Mouse (Mus musculus): ENCODE measurements around the gene Fam178b. TPM values are rescaled to one million over a fixed set of nuclear protein-coding genes. Genes with fewer than 3 reads are reported as not detected.

The Fam178b gene
- polyA plus RNA-seq, 1 experiment from 2014 or later = not detected

DNA sequence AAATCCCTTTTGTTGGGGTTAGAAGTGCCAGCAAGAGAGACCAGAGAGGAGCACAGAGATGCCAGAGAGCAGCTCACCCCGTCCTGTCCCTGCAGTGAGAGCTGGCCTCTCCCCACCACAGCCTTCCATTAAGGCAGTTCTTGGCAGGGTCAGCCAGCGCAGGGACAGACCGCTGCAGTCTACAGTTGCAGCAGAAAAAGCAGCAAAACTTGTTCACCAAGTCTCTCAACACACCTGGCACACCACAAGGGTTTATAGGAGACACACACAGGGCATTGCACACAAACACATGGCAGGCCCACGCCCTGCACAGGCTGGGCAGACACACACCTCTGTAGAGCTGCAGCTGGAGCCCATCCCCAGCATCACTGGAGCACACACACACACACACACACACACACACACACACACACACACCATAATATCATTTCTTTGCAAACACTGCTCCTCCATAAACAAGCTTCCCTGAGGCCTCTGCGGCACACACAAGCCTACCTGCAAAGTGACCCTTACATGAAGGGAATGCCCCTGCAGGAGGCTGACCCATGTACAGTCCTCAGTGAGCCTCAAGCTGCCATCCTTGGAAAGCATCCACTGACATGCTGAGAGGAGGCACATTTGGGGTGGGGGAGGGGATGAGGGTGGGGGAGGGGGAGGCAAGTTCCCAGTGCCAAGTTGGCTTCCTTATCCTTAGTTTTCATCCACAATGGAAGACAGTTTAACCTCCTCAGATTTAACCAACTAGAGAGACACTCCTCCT is 108.6 kb downstream of the Fam178b start:
- Histone ChIP-seq H3K27ac (no peak overlapping the region), H3K4me1 (replicated peaks; ENCODE audit: control insufficient read depth, insufficient read depth, low read length) (peaks cover 8% of the 10 kb centered on the region; the same call in 1 of the 2 replicates), H3K9me3 (ENCODE audit: control insufficient read depth, low read length) (no peaks in the 10 kb centered on the region), H3K36me3 (replicated peaks; ENCODE audit: control insufficient read depth, insufficient read depth) (no peaks in the 10 kb centered on the region), H3K4me3 (replicated peaks; ENCODE audit: low read length) (no peak overlapping the region), H3K27me3 (ENCODE audit: control insufficient read depth, insufficient read depth, low read length) (no peaks in the 10 kb centered on the region), H3K9ac (no peak overlapping the region), H3K4me2 (replicated peaks) (no peak overlapping the region)
- 82% methylated on average over 5 of the region's 5 CpGs for WGBS
- no peak for DNase-seq (ENCODE audit: low spot score)
- no peak for ATAC-seq (ENCODE audit: low FRiP score)

DNA sequence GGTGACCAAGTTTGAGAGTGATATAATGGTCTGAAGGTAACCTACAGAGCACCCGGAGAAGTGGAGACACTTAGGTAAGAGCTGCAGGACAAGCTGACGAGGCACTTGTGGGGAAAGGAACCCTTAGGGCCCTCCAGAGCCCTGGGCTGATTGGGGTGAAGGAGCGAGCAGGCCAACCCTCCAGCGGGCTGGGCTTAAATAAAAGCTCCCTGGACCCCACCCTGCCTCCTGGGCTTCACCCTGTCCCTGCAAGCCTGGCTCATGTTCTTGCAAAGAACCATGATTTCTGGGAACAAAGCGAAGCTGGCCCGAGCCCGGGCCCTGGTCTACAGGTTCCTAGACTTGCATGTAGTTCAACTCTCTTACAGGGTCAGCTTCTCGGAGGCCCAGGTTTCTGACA is 109.5 kb downstream of the Fam178b start:
- H3K27ac ChIP-seq = no peak overlapping the region
- WGBS = 86% methylated on average over 8 of the region's 8 CpGs
- no peaks in the 10 kb centered on the region for H3K27me3 ChIP-seq (ENCODE audit: control insufficient read depth, insufficient read depth, low read length)
- no peak overlapping the region for H3K9ac ChIP-seq
- DNase-seq (ENCODE audit: low spot score) (no peak), ATAC-seq (ENCODE audit: low FRiP score) (no peak)
- no peak overlapping the region for H3K4me2 ChIP-seq (replicated peaks)
- no peaks in the 10 kb centered on the region for H3K9me3 ChIP-seq (ENCODE audit: control insufficient read depth, low read length)
- H3K36me3 ChIP-seq (replicated peaks; ENCODE audit: control insufficient read depth, insufficient read depth) = no peaks in the 10 kb centered on the region
- H3K4me3 ChIP-seq (replicated peaks; ENCODE audit: low read length) = no peak overlapping the region
- H3K4me1 ChIP-seq (replicated peaks; ENCODE audit: control insufficient read depth, insufficient read depth, low read length) = peaks cover 8% of the 10 kb centered on the region; the same call in 1 of the 2 replicates

GRCm38 (mm10) chr1:36572709-36573108 is 110.3 kb downstream of the Fam178b start:
- no peak overlapping the region for H3K4me3 ChIP-seq (replicated peaks; ENCODE audit: low read length)
- H3K27ac ChIP-seq = no peak overlapping the region
- no peaks in the 10 kb centered on the region for H3K9me3 ChIP-seq (ENCODE audit: control insufficient read depth, low read length)
- WGBS = 74% methylated on average over 1 of the region's 1 CpGs
- H3K36me3 ChIP-seq (replicated peaks; ENCODE audit: control insufficient read depth, insufficient read depth) = no peaks in the 10 kb centered on the region
- H3K4me1 ChIP-seq (replicated peaks; ENCODE audit: control insufficient read depth, insufficient read depth, low read length) = peaks cover 8% of the 10 kb centered on the region; the same call in 1 of the 2 replicates
- H3K9ac ChIP-seq = no peak overlapping the region
- DNase-seq (ENCODE audit: low spot score) (no peak), ATAC-seq (ENCODE audit: low FRiP score) (no peak)
- no peak overlapping the region for H3K4me2 ChIP-seq (replicated peaks)
- H3K27me3 ChIP-seq (ENCODE audit: control insufficient read depth, insufficient read depth, low read length) = no peaks in the 10 kb centered on the region

DNA sequence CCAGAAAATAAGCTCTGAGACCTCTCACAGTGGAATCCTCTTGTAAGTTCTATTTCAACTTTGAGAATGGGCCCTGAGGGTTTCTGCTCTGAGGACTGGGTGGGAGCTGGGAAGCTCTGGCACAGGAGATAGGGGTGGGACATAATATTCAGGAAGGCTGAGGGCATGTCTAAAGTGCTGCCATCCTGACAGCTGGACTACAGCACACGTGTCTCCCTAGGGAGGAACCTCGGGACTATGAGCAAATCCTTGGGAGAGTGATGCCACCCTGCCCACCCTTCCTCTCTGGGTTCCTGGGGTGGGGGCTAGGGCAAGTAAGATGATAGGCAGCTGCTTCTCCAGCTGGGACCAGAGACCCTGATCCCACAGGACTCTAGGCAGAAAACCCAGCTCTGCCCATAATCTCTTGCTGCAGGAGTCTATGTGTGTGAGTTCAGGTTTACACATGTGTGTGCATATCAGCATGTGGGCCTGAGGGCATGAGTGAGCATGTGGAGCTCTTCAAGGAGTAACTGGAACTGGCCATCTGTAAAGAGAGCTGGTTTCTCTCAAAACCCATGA is 110.8 kb downstream of the Fam178b start:
- Histone ChIP-seq H3K9ac (no peak overlapping the region), H3K4me1 (replicated peaks; ENCODE audit: control insufficient read depth, insufficient read depth, low read length) (peaks cover 8% of the 10 kb centered on the region; the same call in 1 of the 2 replicates), H3K27me3 (ENCODE audit: control insufficient read depth, insufficient read depth, low read length) (no peaks in the 10 kb centered on the region), H3K9me3 (ENCODE audit: control insufficient read depth, low read length) (no peaks in the 10 kb centered on the region), H3K27ac (no peak overlapping the region), H3K36me3 (replicated peaks; ENCODE audit: control insufficient read depth, insufficient read depth) (no peaks in the 10 kb centered on the region), H3K4me3 (replicated peaks; ENCODE audit: low read length) (no peak overlapping the region), H3K4me2 (replicated peaks) (no peak overlapping the region)
- 59% methylated on average over 2 of the region's 2 CpGs for WGBS
- no peak for ATAC-seq (ENCODE audit: low FRiP score)
- DNase-seq (ENCODE audit: low spot score) = no peak

DNA sequence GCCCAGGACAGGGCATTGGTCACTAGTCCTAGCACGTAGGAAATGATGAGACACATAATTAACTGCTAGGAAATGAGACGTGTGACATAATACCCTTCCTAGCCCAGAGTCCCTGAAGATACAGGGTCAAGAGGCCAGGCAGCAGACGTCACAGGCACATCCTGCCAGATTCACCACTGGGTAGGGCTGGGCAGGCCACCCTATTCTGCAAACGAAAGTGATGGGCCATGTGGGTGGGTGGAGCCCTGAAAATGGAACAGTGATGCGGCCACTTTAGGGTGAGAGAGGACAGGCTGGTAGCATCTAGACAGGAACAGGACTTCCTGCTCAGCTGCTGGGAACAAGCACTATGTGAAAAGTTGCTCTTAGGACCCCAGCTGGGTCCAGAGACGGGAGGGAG is 111.4 kb downstream of the Fam178b start:
- no peak for ATAC-seq (ENCODE audit: low FRiP score)
- no peak for DNase-seq (ENCODE audit: low spot score)
- no peaks in the 10 kb centered on the region for H3K9me3 ChIP-seq (ENCODE audit: control insufficient read depth, low read length)
- no peak overlapping the region for H3K4me2 ChIP-seq (replicated peaks)
- 49% methylated on average over 6 of the region's 6 CpGs for WGBS
- H3K4me3 ChIP-seq (replicated peaks; ENCODE audit: low read length) = no peak overlapping the region
- no peaks in the 10 kb centered on the region for H3K36me3 ChIP-seq (replicated peaks; ENCODE audit: control insufficient read depth, insufficient read depth)
- no peaks in the 10 kb centered on the region for H3K27me3 ChIP-seq (ENCODE audit: control insufficient read depth, insufficient read depth, low read length)
- peaks cover 8% of the 10 kb centered on the region; the same call in 1 of the 2 replicates for H3K4me1 ChIP-seq (replicated peaks; ENCODE audit: control insufficient read depth, insufficient read depth, low read length)
- H3K27ac ChIP-seq = no peak overlapping the region
- H3K9ac ChIP-seq = no peak overlapping the region

DNA sequence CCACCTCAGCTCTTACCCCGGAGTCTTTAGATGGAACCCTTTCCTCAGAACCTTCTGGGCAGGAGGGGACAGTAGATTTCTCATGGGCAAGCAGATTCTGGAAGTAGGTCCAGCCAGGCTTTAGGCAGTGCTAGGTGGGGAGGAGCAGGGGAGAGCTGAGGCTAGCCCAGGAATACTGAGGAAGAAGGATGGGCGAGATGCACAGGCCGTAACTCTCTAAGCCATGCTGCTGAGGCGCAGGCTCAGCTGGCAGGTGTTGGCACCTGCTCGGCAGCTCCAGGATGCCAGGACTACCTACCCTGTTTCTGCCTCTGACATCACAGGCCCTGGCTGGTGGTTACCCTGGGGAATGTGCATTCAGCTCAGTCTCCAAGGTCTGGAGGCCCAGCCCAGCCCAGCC is 112.7 kb downstream of the Fam178b start:
- 89% methylated on average over 5 of the region's 5 CpGs for WGBS
- ATAC-seq (ENCODE audit: low FRiP score) = no peak
- no peak for DNase-seq (ENCODE audit: low spot score)
- H3K36me3 ChIP-seq (replicated peaks; ENCODE audit: control insufficient read depth, insufficient read depth) = no peaks in the 10 kb centered on the region
- no peak overlapping the region for H3K9ac ChIP-seq
- no peak overlapping the region for H3K4me2 ChIP-seq (replicated peaks)
- H3K4me1 ChIP-seq (replicated peaks; ENCODE audit: control insufficient read depth, insufficient read depth, low read length) = peaks cover 8% of the 10 kb centered on the region; the same call in 1 of the 2 replicates
- no peak overlapping the region for H3K27ac ChIP-seq
- no peaks in the 10 kb centered on the region for H3K9me3 ChIP-seq (ENCODE audit: control insufficient read depth, low read length)
- H3K4me3 ChIP-seq (replicated peaks; ENCODE audit: low read length) = no peak overlapping the region
- H3K27me3 ChIP-seq (ENCODE audit: control insufficient read depth, insufficient read depth, low read length) = no peaks in the 10 kb centered on the region

DNA sequence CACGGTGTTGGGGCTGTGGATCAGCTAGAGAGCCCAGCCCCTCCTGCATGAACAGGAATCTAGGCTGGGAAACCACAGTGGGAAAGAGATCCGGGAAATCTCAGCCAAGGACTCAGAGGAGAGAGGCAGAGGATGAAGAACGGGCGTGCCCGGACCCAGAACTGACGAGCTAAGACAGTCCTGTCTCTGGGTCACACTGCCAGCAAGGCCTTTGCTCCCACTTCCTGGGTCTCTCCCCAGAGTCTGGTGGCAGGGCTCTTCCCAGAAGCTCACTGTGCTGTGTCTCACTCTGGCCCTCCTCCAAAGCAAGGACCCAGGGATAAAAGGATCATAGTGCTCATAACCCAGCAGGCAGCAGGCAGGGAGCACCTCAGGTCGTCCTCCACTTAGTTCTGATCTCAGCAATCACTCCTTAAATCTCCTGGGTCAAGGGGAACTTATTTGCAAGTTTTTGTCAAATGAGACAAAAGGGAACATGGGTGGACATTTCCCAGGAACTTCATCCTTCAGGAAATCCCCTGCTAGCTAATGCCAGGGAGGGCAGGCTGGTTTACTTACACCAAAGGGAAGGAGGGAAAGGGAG is 113.2 kb downstream of the Fam178b start:
- no peaks in the 10 kb centered on the region for H3K36me3 ChIP-seq (replicated peaks; ENCODE audit: control insufficient read depth, insufficient read depth)
- DNase-seq (ENCODE audit: low spot score) = no peak
- no peak for ATAC-seq (ENCODE audit: low FRiP score)
- H3K4me1 ChIP-seq (replicated peaks; ENCODE audit: control insufficient read depth, insufficient read depth, low read length) = peaks cover 6% of the 10 kb centered on the region; the same call in 1 of the 2 replicates
- no peaks in the 10 kb centered on the region for H3K9me3 ChIP-seq (ENCODE audit: control insufficient read depth, low read length)
- no peak overlapping the region for H3K4me2 ChIP-seq (replicated peaks)
- no peak overlapping the region for H3K27ac ChIP-seq
- no peak overlapping the region for H3K4me3 ChIP-seq (replicated peaks; ENCODE audit: low read length)
- no peaks in the 10 kb centered on the region for H3K27me3 ChIP-seq (ENCODE audit: control insufficient read depth, insufficient read depth, low read length)
- H3K9ac ChIP-seq = no peak overlapping the region
- WGBS = 53% methylated on average over 7 of the region's 7 CpGs

- DNase-seq (ENCODE audit: low spot score) = no peak
- Histone ChIP-seq H3K27me3 (ENCODE audit: control insufficient read depth, insufficient read depth, low read length) (no peaks in the 10 kb centered on the region), H3K27ac (no peak overlapping the region), H3K4me1 (replicated peaks; ENCODE audit: control insufficient read depth, insufficient read depth, low read length) (no peaks in the 10 kb centered on the region), H3K4me3 (replicated peaks; ENCODE audit: low read length) (no peak overlapping the region), H3K9me3 (ENCODE audit: control insufficient read depth, low read length) (no peaks in the 10 kb centered on the region), H3K9ac (no peak overlapping the region), H3K36me3 (replicated peaks; ENCODE audit: control insufficient read depth, insufficient read depth) (no peaks in the 10 kb centered on the region), H3K4me2 (replicated peaks) (no peak overlapping the region)
- no peak for ATAC-seq (ENCODE audit: low FRiP score)
- 82% methylated on average over 4 of the region's 4 CpGs for WGBS
These were observed 114.2 kb downstream of the Fam178b start for GRCm38 (mm10) chr1:36568776-36569175.

DNA sequence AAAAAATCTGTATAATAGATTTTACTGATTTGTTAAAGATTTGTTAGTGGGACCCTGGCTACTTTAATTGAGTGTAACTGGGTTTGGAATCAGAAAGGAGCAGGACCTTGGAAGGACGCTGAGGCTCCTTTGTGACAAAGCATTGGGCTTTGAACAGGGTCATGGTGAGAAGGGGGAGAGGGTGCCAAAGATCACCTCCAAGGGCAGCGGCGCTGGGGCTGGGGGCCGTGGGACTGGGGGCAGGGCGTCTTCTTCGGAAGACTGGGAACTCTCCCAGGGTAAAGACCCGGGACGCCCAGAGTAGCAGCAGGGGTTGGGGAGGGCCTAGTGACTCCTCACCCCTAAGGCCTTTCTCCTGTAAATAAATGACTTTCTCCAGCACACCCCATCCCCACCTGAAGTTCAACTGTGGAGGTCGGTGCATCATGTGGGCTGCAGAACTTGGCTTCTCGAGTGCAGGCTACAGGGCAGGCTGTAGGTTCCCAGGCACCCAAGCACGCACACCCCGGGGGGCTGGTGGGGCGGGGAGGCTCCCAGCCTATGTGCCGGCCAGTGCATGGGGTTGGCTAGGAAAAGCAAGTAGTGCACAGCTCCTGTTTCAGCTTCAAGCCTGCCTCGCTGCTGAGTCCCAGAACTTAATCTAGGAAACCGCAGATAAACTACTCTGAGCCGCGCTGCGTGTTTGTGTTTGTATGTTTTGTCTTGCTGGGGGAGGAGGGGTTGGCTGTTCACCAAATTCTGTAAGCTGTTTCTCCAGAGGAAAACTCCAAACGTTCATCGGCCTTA is 115.0 kb downstream of the Fam178b start:
- Histone ChIP-seq H3K4me1 (replicated peaks; ENCODE audit: control insufficient read depth, insufficient read depth, low read length) (no peaks in the 10 kb centered on the region), H3K4me3 (replicated peaks; ENCODE audit: low read length) (no peak overlapping the region), H3K36me3 (replicated peaks; ENCODE audit: control insufficient read depth, insufficient read depth) (no peaks in the 10 kb centered on the region), H3K27ac (no peak overlapping the region), H3K27me3 (ENCODE audit: control insufficient read depth, insufficient read depth, low read length) (no peaks in the 10 kb centered on the region), H3K9me3 (ENCODE audit: control insufficient read depth, low read length) (no peaks in the 10 kb centered on the region), H3K9ac (no peak overlapping the region), H3K4me2 (replicated peaks) (no peak overlapping the region)
- 38% methylated on average over 21 of the region's 21 CpGs for WGBS
- ATAC-seq (ENCODE audit: low FRiP score) (no peak), DNase-seq (ENCODE audit: low spot score) (no peak)
